Mouse (Mus musculus) G1E (cell line): ENCODE data around the gene Tapbp. TPM values are rescaled to one million over a fixed set of nuclear protein-coding genes. Genes with fewer than 3 reads are reported as not detected.

Source experiments
- ATAC-seq: 2 replicates; pipeline ENCODE4 v1.8.0; 2016; ENCODE audit warnings: mild to moderate bottlenecking; ENCODE audit not compliant: insufficient number of reproducible peaks, poor library complexity, low FRiP score, severe bottlenecking; ENCODE audit errors: extremely low read depth
- DNase-seq: peaks from one replicate; pipeline ENCODE4 v3.0.0; 2012; ENCODE audit warnings: low spot score
- H3K27me3 ChIP-seq: 2 replicates; pipeline ENCODE4 v1.6.1; 2012; ENCODE audit warnings: mild to moderate bottlenecking, low read length, inconsistent platforms; ENCODE audit not compliant: insufficient read depth
- H3K36me3 ChIP-seq: replicated peaks from 2 replicates; pipeline ENCODE3; 2012; ENCODE audit warnings: mild to moderate bottlenecking, inconsistent platforms
- H3K4me1 ChIP-seq: 2 replicates; pipeline ENCODE4 v1.6.1; 2012; ENCODE audit warnings: low read depth, low read length, inconsistent platforms, mixed read lengths; ENCODE audit not compliant: insufficient read depth
- H3K4me3 ChIP-seq: 2 replicates; pipeline ENCODE4 v1.5.1; 2012; ENCODE audit warnings: low read depth, mild to moderate bottlenecking, inconsistent platforms, low read length, moderate library complexity, mixed read lengths
- H3K9me3 ChIP-seq: replicated peaks from 2 replicates; pipeline ENCODE4 v1.6.1; 2012; ENCODE audit warnings: inconsistent platforms
- CTCF ChIP-seq: IDR thresholded peaks from 2 replicates; pipeline ENCODE4 v1.5.1; 2012; ENCODE audit warnings: low read depth, low read length, inconsistent platforms, mixed read lengths
- GATA1 ChIP-seq: IDR thresholded peaks from 2 replicates; pipeline ENCODE4 v1.6.1; 2012; ENCODE audit warnings: borderline replicate concordance, low read length, inconsistent platforms, mixed read lengths
- GATA2 ChIP-seq: IDR thresholded peaks from 2 replicates; pipeline ENCODE4 v1.6.1; 2012; ENCODE audit warnings: low read depth, low read length, inconsistent platforms, borderline replicate concordance
- POLR2AphosphoS5 ChIP-seq: IDR thresholded peaks from 2 replicates; pipeline ENCODE4 v1.6.1; 2012; ENCODE audit warnings: low read depth, low read length, inconsistent platforms; ENCODE audit not compliant: insufficient replicate concordance
- TAL1 ChIP-seq: conservative IDR thresholded peaks from 2 replicates; pipeline ENCODE4 v1.6.1; 2012; ENCODE audit warnings: low read depth, low read length, inconsistent platforms, mixed read lengths
- polyA plus RNA-seq: library from polyadenylated mRNA; stranded (reverse); fragments of >175 nt; gene quantifications from 2 replicates; pipeline ENCODE4 v1.2.3, GENCODE M21; 2012
- total RNA-seq, 2 experiments: library from RNA; stranded (forward) in 1 of 2; stranded (reverse) in 1 of 2; fragments of 200-1000 nt in 1 of 2; fragments of >200 nt in 1 of 2; fragmentation: Nextera tagmentation in 1 of 2; gene quantifications; 2 replicates each; pipeline ENCODE4 v1.2.3; 2014 to 2017

Tapbp gene
- total and polyA plus RNA-seq, 3 experiments: 17.0 to 142 (median 43.0) TPM

DNA sequence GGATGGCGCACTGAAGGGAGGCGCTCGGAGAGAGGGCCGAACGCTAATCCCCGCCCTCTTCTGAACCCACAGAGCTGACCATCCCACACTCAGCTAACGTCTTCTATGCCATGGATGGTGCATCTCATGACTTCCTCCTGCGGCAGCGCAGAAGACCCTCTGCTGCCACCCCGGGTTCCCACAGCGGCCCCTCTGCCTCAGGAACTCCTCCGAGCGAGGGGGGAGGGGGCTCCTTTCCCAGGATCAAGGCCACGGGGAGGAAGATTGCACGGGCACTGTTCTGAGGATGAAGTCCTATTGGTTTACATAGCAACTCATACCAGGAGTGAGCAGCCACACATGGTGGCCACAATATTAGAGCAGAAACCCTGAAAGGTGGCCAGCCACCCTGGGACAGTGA, 21.3 kb downstream of the Tapbp start:
- peaks cover 66% of the 10 kb centered on the region for H3K4me1 ChIP-seq

DNA sequence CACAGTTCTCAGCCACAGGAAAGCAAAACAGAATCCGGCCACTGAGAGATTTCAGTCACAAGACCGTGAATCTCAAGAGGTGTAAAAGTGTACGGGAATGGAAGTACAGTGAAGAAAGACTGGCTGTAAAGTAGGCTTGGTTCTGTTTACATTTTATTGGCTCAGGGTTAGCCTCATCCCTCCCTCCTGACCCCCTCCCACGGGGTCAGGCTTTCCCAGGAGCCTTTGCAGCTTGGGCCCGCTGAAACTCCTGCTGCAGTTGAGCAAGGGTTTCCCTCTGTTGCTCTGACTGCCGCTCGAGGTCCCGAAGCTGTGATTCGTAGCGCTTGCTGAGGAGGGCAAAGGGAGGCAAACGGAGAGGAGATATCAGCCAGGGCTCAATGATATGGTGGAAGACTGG, 23.1 kb downstream of the Tapbp start:
- no peaks in the 10 kb centered on the region for H3K27me3 ChIP-seq
- peak overlapping the region; percentile 90; the same call in 1 of the 2 replicates for H3K4me3 ChIP-seq
- peaks cover 79% of the 10 kb centered on the region for H3K36me3 ChIP-seq
- TF ChIP-seq CTCF: no peak
- no peak for TF ChIP-seq GATA2
- no peak for TF ChIP-seq GATA1
- TF ChIP-seq TAL1: no peak
- no peak for TF ChIP-seq POLR2AphosphoS5
- no peak for ATAC-seq
- H3K4me1 ChIP-seq: peaks cover 64% of the 10 kb centered on the region
- no peak for DNase-seq
- H3K9me3 ChIP-seq: no peaks in the 10 kb centered on the region

More for the DNA sequence above, 21.3 kb downstream of the Tapbp start:
- Histone ChIP-seq H3K9me3 (no peaks in the 10 kb centered on the region), H3K36me3 (peaks cover 79% of the 10 kb centered on the region), H3K4me3 (no peak overlapping the region), H3K27me3 (no peaks in the 10 kb centered on the region)
- TF ChIP-seq CTCF (no peak), GATA2 (no peak), POLR2AphosphoS5 (no peak), TAL1 (no peak), GATA1 (no peak)
- ATAC-seq: no peak
- DNase-seq: no peak

DNA sequence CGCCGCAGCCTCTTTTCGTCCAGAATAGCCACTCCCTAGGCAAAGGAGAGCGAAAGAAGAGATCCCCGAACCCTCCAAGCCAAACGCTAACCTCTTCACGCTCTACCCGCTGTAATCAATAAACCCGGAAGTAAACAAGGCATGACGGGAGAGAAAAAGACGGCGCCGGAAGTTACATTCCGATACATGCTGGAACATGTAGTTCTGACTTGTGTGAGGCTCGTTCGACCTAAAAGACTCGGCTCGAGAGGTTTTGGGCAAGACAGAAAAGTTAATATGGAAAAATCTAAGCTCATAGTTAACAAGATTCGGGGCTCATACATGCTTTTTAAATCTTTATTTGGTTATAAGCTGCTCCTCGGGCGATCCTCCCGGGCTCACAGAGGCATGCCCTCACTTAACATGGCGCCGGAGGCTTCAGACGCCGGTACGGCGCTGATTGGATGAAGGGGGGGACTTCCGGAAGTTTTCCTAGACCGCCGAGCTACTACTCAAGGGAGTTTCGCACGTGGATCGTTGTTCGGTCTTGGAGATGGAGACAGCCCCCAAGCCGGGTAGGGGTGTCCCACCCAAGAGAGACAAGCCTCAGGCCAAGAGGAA, 24.6 kb downstream of the Tapbp start, which contains the start of the genes Pfdn6 and Wdr46:
Pfdn6 (minus strand) TSS at position 138 of the 600 bp plus-strand sequence.
Wdr46 (plus strand) TSS at position 455 of the 600 bp plus-strand sequence.
- TF ChIP-seq TAL1: no peak
- TF ChIP-seq GATA2: no peak
- TF ChIP-seq POLR2AphosphoS5: no peak
- TF ChIP-seq GATA1: no peak
- no peak for TF ChIP-seq CTCF
- H3K36me3 ChIP-seq: peaks cover 78% of the 10 kb centered on the region
- H3K9me3 ChIP-seq: no peaks in the 10 kb centered on the region
- DNase-seq (peak; percentile 90), ATAC-seq (peak; percentile 84)
- H3K4me3 ChIP-seq: peak within 1 kb of the TSS; percentile 90
- peaks cover 63% of the 10 kb centered on the region for H3K4me1 ChIP-seq
- no peaks in the 10 kb centered on the region for H3K27me3 ChIP-seq

DNA sequence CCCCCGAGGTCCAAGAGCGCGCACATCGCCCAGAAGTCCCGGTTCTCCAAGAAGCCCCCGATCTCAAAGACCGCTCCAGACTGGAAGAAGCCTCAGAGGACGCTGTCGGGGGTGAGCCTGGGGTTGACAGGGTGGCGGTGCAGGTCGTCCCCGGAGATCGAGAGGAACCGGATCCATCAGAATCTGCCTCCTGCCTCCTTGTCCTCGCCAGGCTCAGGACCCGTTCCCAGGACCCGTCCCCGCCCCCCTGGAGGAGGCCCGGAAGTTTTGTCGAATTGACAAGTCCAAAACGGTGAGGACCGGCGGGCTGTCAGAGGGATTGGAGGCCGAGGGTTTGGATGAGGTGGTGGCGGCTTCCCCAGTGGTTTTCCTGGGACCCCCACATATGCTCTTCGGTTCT, 25.3 kb downstream of the Tapbp start:
- Histone ChIP-seq H3K36me3 (peaks cover 78% of the 10 kb centered on the region), H3K27me3 (no peaks in the 10 kb centered on the region), H3K4me1 (peaks cover 62% of the 10 kb centered on the region), H3K4me3 (peak overlapping the region; percentile 90), H3K9me3 (no peaks in the 10 kb centered on the region)
- ATAC-seq: no peak
- DNase-seq: peak; percentile 44
- TF ChIP-seq TAL1 (no peak), GATA1 (no peak), CTCF (no peak)

- TF ChIP-seq CTCF: no peak
- no peak for TF ChIP-seq GATA2
- TF ChIP-seq TAL1: no peak
- no peak for TF ChIP-seq POLR2AphosphoS5
- no peak for TF ChIP-seq GATA1
- Histone ChIP-seq H3K4me1 (peaks cover 62% of the 10 kb centered on the region), H3K36me3 (peaks cover 80% of the 10 kb centered on the region)
Observed at GRCm38 (mm10) chr17:33941381-33941780, 25.7 kb downstream of the Tapbp start.

DNA sequence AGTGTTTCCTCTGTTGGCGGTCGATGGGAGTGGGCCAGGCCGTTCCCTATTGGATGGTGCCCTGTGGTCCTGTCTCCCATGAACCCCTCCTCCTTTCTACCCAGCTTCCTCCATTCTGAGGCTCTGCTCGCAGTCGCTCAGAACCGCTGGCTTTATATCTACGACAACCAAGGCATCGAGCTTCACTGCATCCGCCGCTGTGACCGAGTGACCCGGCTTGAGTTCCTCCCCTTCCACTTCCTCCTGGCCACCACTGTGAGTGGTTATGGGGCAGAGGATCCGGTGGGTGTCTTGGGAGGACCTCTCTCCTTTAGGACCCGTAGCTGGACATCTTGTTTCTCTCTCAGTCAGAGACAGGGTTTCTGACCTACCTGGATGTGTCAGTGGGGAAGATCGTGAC, 27.8 kb downstream of the Tapbp start:
- DNase-seq (no peak), ATAC-seq (no peak)
- H3K9me3 ChIP-seq: no peaks in the 10 kb centered on the region
- H3K36me3 ChIP-seq: peaks cover 80% of the 10 kb centered on the region
- no peak overlapping the region for H3K4me3 ChIP-seq
- no peaks in the 10 kb centered on the region for H3K27me3 ChIP-seq
- TF ChIP-seq GATA1 (no peak), GATA2 (no peak), TAL1 (no peak), POLR2AphosphoS5 (no peak), CTCF (no peak)
- peaks cover 59% of the 10 kb centered on the region for H3K4me1 ChIP-seq

More at GRCm38 (mm10) chr17:33941381-33941780, 25.7 kb downstream of the Tapbp start:
- no peak for ATAC-seq
- no peak for DNase-seq
- no peaks in the 10 kb centered on the region for H3K27me3 ChIP-seq
- H3K4me3 ChIP-seq: peak overlapping the region; percentile 90
- no peaks in the 10 kb centered on the region for H3K9me3 ChIP-seq
